Mouse (Mus musculus): ENCODE data around the gene Enoph1.

Enoph1 gene

DNA sequence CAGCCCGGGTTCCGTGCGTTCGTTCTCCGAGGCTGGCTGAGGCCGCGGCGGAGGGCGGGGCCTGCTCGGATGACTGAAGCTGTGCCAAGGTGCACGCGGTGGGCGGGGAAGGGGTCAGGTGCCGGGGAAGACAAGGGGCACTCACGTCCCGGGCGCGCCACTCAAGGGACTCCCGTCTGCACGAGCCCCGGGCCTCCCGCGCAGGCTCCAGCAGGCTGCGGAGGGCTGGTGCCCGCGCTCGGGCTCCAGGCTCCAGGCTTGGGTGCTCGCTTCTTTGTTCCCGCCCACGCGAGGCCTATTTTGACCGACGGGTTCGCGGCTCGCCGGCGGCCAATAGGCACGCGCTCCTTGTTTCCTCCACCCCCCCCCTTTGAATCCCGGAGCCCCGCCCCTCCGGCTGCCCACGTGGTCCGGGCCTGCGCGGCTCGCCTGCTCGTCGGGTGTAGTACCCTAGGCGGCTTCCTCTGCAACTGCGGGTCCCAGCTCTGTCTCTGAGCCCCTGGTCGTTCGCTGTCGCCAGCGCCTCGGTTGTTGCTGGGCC lies at the start of gene Enoph1, which contains the start of gene Hnrnpdl:
Enoph1 (plus strand) TSS at position 384 of the 541 bp plus-strand sequence.
Hnrnpdl (minus strand) TSS at position 63 of the 541 bp plus-strand sequence.
- peak; percentile 89 for DNase-seq (ENCODE audit: low spot score)

DNA sequence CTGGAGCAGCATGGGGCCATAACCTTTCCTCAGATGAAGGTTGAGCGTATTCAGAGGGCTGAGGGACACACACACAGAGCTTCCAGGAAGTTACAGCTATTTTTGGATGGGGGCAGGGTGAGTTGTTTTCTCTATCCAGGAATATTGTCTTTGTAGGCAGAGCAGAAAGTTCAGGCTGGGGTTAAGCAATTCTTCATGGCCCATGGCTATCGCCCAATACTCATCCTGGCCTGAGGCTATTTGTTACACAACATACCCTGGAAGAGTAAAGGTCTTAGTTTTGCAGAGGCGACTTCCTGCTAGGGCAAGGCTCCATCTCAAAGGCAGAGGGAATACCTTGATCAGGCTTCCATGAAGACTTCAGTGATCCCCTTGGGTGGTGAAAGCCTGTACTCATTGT lies 45.6 kb upstream of the Enoph1 start:
- DNase-seq (ENCODE audit: low spot score) = no peak

DNA sequence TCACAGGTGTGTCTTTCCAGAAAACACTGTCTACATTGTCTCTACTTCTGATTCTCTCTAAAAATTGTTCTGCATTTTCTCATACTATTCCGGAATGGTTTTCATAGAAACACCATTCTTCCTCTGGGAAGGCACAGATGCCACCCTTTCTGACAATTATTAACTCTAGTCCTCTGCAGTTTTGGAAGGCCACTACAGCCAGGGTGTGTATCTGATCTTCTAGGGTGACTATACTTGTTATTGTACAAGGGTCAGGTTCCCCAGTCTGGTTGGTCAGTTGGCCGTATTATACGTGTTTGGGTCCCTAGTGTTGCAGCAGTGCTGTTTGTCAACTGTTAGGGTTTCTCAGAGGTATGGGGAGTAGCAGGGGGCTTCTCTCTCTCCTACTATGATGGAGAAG lies 45.1 kb upstream of the Enoph1 start:
- DNase-seq (ENCODE audit: low spot score) = no peak

DNA sequence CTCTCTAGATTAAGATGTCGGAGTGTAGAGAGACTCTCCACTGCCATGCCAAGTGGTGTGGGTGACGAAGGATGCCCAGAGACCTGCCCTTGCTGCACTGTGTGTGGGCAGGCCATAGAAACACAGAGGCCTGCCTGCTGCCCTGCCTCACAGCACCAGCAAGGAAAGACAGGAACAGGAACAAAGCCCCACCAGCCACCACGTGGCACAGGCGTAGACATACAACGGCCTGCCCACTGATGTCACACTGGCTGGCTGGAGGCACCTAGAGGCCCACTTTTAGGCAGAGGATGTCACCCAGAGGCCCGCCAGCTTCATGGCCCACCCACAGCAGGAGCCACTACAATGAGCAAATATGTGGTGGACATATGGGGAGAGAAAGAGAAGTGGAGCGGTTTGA lies 39.7 kb upstream of the Enoph1 start:
- no peak for DNase-seq (ENCODE audit: low spot score)

DNA sequence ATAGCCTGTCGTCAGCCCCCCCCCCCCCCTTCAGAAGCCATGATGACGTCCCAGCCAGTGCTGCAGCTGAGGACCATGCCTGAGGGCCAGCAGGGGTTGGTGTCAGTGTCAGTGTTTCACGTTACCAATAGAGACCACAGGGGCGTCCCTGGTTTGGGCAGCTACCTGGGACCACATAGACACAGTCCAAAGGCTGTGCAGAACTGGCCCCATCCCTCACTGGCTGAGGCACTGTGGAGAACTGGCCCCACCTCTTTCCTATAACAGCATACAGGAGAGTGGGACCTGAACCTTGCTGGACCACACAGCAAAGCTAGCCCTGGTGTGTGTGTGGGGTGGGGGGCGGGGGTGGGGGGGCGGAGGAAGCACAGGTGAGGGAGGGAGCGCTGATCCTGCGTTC lies 39.3 kb upstream of the Enoph1 start:
- DNase-seq (ENCODE audit: low spot score) = no peak

DNA sequence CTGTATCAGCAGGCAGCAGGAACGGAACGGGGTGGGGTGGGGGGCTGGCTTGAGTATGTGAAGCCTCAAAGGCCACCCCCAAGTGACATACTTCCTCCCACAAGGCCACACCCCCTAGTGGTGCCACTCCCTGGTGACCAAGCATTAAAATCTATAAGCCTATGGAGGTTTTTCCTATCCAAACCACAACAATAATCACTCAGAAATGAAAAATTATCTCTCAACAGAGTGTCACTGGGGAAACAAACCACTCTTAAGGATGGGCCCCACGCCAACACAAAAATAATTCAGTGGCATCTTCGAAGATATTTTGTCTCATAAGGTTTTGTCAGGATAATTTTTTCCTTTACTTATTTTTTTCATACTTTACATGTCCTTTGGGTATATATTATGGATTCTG lies 35.9 kb upstream of the Enoph1 start:
- DNase-seq (ENCODE audit: low spot score) = no peak

DNA sequence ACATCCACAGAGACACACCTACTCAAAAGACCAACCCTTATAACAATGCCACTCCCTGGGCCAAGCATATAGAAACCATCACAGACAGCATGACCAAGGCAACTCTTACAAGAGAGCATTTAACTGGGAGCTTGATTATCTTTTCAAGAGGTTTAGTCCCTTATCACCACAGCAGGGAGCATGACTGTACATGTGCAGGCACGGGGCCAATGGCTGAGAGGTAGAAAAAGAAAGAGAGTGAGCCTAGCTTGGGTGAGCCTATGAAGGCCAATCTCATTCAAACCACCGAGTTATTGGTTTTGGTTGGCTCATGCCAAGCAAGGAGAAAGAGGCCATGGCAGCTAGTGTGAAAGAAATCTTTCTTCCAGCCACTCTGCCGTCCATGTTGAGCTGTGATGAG lies 34.4 kb upstream of the Enoph1 start:
- DNase-seq (ENCODE audit: low spot score) = no peak

DNA sequence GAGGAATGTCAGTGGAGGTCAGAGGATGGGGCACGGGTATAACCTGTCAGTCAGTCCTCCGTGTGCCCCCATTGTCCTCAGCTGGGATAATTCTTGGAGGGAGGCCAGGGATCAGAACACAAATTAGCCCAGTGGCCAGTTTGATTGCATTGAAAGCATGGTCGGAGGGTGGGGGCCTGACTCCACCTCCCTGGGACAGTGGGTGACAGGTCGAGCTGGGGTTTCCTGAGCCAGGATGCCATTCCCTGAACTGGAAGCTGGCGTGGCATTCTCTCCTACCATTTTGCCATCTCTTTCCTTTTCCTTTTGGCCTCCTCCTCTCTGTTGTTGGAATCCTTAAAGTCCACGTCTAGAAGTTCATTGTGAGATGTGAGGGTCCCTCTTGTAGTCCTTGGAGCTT lies 33.9 kb upstream of the Enoph1 start:
- DNase-seq (ENCODE audit: low spot score) = no peak

DNA sequence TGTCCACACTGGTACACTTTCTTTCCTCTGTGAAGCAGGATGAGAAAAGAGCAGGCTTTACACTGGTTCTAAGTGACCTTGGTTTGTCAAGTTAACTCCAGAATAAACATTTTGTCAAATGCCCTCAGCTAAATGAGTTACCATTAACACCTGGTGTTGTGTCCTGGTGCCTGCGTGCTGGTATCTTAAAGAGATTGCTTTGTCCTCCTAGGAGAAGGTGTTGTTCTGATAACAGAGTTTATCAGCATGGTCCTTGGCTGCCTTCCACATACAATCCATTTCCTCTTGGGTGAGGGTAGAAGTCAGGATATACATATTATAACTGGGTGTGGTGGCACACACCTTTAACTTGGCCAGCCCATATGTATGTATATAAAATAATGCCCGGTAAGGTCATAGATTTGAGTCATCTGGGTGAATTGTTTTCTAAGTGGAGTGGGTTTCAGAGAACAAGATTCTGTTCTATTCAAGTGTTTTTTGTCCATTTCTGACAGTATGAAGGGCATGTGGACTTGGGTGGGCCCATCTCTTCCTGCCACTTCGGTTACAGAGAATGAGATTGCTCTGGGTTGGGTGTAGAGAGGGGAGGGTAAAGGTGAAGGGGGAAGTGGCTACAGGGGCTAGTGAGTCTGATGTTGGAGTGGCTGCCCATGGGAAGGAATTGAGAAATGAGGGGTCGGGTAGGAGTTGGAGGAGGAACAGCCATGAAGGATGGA lies 33.3 kb upstream of the Enoph1 start:
- no peak for DNase-seq (ENCODE audit: low spot score)

DNA sequence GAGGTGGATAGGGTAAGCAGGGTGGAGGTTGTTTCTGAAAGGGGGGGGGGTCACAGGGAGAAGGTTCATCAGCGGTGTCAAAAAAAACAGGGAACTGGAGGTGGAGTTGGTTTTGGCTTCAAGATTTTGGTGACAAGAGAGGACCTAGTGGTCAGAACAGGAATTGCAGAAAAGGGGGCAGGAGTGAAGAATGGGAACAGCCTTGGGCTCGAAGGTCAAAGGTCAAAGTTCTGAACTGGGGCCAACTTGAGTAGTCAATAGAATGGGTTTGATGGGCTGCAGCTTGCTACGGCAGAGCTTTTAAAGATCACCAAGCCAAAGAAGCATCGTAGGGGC lies 32.8 kb upstream of the Enoph1 start:
- DNase-seq (ENCODE audit: low spot score) = no peak

DNA sequence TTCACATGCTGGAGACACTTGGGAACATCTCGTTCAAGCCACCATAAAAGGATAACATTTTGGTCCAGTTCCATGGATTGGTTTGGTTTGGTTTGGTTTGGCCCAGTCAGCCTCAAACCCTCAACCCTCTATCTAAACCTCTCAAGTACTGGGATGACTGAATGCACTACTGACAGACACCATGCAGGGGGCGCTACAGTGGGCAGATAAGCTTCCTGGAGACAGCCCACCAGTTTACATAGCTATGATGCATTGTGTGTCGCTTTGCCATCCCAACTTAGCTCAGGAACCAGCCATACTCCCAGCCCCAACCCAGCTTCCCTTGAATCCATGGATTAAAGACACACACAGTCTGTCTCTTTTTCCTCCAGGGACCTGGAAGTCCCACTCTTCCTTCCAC lies 31.3 kb upstream of the Enoph1 start:
- DNase-seq (ENCODE audit: low spot score) = no peak

DNA sequence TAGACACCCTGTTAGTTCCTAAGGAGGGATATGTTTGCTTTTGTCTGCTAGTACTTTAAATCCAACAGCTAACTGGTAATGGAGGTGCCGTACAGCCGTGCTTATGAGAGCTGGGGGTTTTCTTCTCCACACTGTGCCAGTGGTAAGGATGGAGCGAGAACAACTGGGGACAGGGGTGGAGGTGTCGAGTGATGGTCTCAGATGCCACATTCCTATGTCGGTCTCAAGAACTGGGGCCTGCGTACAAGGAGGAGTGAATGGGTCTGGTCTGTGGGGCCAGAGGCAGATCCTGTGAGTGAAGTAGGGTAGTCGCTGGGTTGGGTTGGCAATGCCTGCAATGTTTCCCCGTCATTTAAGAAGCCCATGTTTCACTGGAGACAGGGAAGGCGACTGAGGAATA lies 27.2 kb upstream of the Enoph1 start:
- DNase-seq (ENCODE audit: low spot score) = no peak

DNA sequence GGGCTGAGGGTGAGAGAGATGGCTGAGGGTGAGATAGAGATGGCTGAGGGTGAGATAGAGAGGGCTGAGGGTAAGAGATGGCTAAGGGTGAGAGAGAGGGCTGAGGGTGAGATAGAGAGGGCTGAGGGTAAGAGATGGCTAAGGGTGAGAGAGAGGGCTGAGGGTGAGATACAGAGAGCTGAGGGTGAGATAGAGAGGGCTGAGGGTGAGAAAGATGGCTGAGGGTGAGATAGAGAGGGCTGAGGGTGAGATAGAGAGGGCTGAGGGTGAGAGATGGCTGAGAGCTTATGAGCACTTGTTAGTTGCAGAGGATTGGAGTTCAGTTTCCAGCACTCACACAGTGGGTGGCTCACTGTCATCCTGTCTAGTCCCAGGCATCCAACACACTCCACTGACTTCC lies 19.7 kb upstream of the Enoph1 start:
- no peak for DNase-seq (ENCODE audit: low spot score)

DNA sequence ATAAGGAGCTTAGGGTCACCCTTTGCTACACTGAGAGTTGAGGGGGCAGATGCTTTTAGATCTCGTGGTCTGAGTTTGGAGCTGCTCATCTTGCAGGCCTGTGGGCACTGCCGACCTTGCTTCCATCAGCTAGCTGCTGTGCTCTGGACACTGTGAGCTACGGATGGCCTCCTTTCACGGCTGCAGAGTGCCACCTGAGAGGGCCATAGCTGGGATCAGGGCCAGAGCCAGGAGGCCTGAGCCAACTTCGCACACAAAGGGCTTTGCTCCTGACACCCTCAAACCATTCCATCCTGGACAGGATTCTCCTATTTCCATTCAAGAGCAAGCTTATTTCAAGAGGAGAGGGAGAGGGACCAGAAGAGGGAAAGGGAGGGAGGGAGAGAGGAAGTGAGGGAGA lies 15.4 kb upstream of the Enoph1 start:
- no peak for DNase-seq (ENCODE audit: low spot score)

DNA sequence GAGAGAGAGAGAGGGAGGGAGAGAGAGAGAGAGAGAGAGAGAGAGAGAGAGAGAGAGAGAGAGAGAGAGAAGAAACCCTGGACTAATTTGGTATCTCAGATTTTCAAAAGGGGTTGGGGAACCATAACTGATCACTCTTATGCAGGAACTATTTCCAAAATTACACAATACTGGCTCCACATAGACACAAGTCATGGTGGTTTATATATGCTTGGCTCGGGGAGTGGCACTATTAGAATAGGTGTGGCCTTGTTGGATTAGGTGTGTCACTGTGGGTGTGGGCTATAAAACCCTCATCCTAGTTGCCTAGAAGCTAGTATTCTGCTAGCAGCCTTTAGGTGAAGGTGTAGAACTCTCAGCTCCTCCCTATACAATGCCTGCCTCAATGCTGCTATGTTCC lies 14.9 kb upstream of the Enoph1 start:
- DNase-seq (ENCODE audit: low spot score) = no peak

DNA sequence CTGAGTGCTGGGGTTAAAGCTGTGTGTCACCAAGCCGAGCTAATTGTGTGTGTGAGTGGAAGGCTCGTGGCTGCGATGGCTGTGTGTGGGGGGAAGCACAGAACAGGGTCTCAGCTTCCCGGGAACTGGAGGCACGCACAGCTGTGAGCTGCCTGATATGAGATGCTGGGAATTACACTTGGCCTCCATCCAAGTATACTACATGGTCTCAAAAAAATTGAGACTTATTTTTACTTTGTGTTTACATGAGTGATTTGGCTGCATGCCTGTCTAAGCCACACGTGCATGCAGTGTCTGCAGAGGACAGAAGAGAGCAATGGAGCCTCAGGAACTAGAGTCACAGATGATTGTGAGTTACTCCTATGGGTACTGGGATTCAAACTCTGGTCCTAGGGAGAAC lies 9.7 kb upstream of the Enoph1 start:
- DNase-seq (ENCODE audit: low spot score) = no peak

DNA sequence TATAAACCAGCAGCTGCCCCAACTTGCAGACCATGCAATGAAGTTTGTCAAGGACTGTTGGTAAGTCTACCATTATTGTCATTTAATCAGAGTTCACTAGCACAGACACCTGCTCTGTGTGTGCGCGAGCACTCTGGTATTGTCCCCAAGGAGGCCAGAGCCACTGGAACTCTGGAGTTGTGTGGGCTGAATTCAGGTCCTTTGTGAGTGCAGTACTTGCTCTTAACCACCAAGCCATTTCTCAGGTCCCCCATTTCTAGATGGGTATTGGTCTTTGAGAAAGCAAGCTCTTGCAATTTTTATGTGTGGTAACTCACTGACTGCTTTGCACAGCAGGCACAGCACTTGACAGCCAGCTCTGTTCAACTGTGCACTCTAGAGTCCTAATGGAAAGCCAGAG lies 7.7 kb upstream of the Enoph1 start:
- DNase-seq (ENCODE audit: low spot score) = no peak

DNA sequence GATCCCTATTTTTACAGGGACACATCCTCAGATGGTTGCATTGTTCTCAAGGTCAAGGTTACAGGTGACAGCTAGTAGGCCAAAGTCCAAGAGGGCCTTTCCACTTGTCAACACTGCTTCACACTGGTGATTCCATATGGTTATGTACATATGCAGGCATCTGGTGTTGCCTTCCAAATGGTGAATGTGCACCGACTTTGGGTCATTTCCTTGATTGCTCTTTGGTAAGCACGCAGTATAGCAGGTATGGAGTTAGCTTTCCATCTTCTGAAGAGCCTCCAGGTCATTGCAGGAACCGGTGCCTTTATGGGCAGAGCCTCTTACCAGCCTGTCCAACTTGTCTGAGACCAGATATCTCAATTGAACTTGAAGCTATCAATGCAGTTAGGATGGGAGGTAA lies 7.1 kb upstream of the Enoph1 start:
- no peak for DNase-seq (ENCODE audit: low spot score)

DNA sequence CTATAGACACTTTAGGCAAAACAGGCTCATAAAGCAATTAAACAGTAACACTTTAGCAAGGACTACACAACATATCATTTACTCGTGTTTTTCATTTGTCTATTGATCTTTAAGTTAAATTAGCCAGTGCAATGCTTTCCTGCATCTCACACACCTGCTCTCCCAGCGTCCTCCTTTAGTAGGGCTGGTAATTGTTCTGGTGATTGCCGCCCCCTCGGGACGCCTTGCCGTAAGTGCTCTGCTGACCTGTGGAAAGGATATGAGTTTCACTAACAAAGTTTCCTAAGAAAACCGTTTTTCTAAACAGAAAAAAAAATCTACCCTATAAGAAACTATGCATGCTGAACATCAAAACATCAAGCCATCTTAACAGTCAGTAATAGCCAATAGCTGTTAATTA lies 3.8 kb upstream of the Enoph1 start:
- DNase-seq (ENCODE audit: low spot score) = no peak

DNA sequence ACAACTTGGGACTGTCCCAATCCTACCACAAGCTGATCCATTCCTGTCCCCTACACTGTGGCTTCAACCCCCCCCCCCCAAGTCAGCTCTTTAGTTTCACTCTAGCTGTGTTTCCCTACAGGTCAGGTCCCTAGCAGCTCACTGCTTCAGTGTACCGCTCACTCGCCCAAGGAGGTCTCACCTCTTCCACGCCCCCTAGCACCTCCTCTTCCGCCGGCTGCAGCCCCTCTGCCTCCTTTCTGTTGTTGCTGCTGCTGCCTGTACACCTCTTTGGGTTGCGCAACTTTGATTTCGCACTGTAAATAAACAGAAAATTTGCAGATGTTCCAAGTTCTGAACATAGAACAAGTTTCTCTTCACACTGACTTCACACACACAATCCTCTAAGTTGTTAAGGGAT lies 3.1 kb upstream of the Enoph1 start:
- DNase-seq (ENCODE audit: low spot score) = no peak

DNA sequence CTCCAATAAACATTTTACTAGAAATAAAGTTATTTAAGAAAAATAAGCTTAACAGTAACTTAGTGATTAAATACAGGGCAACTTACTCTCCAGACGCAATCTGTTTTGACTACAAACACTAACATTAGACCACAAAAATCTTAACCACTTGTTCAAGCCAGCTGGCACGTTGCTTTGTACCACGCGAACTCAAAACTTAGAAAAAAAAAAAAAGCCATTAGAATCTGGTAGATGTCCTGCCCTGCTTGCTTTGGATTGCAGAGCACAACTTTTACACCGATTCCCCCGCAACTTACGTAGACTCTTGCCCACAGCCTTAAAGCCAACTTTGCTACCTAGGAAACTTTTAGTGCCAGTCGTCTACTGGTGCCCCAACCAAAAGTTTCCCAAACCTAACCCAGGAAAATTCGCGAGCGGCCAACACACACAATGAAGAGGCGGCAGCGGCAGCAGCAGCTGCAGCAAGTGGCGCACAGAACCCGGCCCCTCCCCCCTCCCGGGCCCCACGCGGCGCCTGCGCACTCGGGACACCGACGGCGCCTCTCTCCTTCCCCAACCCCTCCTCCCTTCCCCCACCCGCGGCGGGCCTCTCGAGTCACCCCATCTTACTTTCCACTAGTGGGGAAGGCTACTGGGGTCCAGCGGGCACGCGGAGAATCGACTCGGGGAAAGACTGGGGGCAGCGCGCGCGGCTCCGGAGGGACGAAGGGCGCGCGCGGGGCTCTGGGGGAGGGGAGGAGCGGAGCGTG lies 1.6 kb upstream of the Enoph1 start:
- peak; percentile 85 for DNase-seq (ENCODE audit: low spot score)

DNA sequence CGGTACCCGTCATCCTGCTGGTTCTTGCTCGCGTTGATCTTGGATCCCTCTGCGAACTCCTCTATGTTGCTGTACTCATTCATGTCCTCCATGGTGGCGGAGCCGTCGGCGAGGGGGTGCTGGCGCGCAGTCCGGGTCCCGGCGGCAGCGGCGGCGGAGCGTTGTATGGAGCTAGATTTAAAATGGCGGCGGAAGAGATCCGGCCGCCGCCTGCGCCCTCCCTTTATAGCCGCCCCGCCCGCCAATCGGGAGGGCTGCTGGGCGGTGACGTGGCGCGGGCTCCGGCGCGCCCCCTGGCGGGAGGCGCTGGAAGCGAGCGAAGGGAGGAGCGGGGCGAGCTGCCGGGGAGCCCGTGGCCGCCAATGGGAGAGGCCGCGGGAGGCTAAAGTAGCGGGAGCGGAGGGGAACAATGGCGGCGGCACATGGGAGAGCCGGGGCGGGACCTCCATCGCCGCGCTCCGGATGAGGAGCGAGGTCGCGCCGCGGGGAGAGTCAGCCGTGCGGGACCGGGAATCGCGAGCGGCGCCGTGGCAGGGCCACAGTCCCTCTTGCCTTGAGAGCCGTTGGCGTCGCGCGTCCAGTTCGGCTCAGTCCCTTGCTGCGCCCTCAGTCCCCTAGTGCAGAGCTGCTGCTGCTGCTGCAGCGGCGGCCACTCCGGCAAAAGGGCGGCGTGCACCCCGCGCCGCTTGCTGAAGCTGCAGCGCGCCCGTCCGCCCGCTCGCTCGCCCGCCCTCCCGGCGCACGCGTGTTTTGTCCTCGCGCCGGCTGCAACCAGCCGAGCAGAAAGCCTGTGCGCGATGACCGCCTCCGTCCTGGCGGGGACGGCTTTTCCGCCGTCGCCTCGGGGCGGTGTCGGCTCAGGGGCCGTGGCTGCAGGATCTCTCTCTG lies 827 bp upstream of the Enoph1 start:
- peak; percentile 99 for DNase-seq (ENCODE audit: low spot score)

All from ovary, postnatal 14 days (tissue).